20 mouse cellular contexts compared by ENCODE assay signal in the genomic region with DNA sequence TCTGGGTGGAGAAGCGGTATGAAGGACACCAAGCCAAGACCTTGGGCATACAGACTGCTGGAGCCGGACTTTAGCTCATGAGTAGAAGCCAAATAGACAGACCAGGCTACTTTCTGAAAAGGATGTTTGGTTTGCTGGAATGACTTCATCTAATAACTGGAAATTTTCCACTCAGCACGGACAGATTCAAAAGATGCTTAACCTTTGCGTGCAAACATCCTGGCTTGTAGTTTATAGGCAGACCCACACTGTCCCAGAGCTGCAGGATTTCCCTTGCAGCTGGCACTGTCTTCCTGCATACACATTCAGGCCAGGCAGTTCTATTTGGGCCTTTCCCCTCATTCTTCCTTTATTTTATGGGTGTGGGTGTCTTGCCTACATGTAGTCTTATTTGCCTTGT. TPM values are rescaled to one million over a fixed set of nuclear protein-coding genes. Genes with fewer than 3 reads are reported as not detected.
DNase-seq lines count a peak whose midpoint lies in the region; ATAC-seq and TF ChIP-seq lines count a peak whose summit lies in the region.
"Had no signal": no experiment of that assay in that cellular context is flagged by ENCODE, and none has a peak within 500 bp of the region (broad histone marks: within the 10 kb centered on the region; RNA-seq: fewer than 3 reads in every experiment).

No protein-coding gene starts in this region.

- intact Hi-C loops in gastrocnemius, adult 2 months (cut with DNase I) = no loop called here

- ATAC-seq in kidney, embryonic 14.5 days (ENCODE audit: low FRiP score, low TSS enrichment) = no peak
- ATAC-seq in lung, embryonic 16.5 days (ENCODE audit: low read depth) = peak; percentile 78
- ATAC-seq: forebrain, embryonic 15.5 days; intestine, postnatal 0 days had no signal

- H3K4me1 ChIP-seq in kidney, embryonic 14.5 days (ENCODE audit: control insufficient read depth, insufficient read depth, low read length) = no peaks in the 10 kb centered on the region
- no peaks in the 10 kb centered on the region for H3K4me1 ChIP-seq in lung, embryonic 16.5 days (replicated peaks; ENCODE audit: control insufficient read depth, insufficient read depth, low read length)
- H3K4me1 ChIP-seq: forebrain, embryonic 15.5 days; neural tube, embryonic 15.5 days had no signal

- no peaks in the 10 kb centered on the region for H3K36me3 ChIP-seq in kidney, embryonic 14.5 days (ENCODE audit: control insufficient read depth, insufficient read depth, low read length)
- H3K36me3 ChIP-seq in lung, embryonic 16.5 days (ENCODE audit: control insufficient read depth, insufficient read depth, low read length) = no peaks in the 10 kb centered on the region
- H3K36me3 ChIP-seq: forebrain, embryonic 15.5 days; neural tube, embryonic 15.5 days had no signal

- H3K9ac ChIP-seq in kidney, embryonic 14.5 days (ENCODE audit: low read depth, low read length) = no peak overlapping the region
- no peak overlapping the region for H3K9ac ChIP-seq in lung, embryonic 16.5 days (ENCODE audit: low read length)
- H3K9ac ChIP-seq: forebrain, embryonic 15.5 days; hindbrain, embryonic 14.5 days; neural tube, embryonic 15.5 days had no signal

- DNase-seq in gastrocnemius, adult 2 months = no peak
- no peak for DNase-seq in gastrocnemius, adult 18-20 months (ENCODE audit: low spot score)
- DNase-seq in kidney, postnatal 10 days = no peak
- peak; percentile 46 for DNase-seq in 416B (ENCODE audit: low read depth)
- no peak for DNase-seq in spleen, postnatal 36 days (ENCODE audit: low spot score in 2 of 2)
- DNase-seq in yolk sac, embryonic 10.5 days (ENCODE audit: low spot score) = no peak
- DNase-seq: B cell, adult 2 months; cerebellum, adult 2 months; heart, adult 2 months; layer of hippocampus, adult 9-11 months; liver; thymus, postnatal 25 days had no signal

- TF ChIP-seq CTCF in gastrocnemius, adult 2 months (IDR thresholded peaks at IDR 0.05) = no peak

- WGBS in kidney, embryonic 14.5 days = 80% methylated on average over 4 of the region's 4 CpGs
- 66% methylated on average over 4 of the region's 4 CpGs for WGBS in lung, embryonic 16.5 days

- H3K4me3 ChIP-seq in gastrocnemius, adult 2 months = no peak overlapping the region
- H3K4me3 ChIP-seq in kidney, embryonic 14.5 days (ENCODE audit: low read length) = no peak overlapping the region
- H3K4me3 ChIP-seq in lung, embryonic 16.5 days (ENCODE audit: low read length) = no peak overlapping the region
- H3K4me3 ChIP-seq: forebrain, embryonic 15.5 days; heart, adult 2 months; neural tube, embryonic 15.5 days had no signal

- H3K9me3 ChIP-seq in kidney, embryonic 14.5 days (ENCODE audit: control insufficient read depth, low read length) = no peaks in the 10 kb centered on the region
- no peaks in the 10 kb centered on the region for H3K9me3 ChIP-seq in lung, embryonic 16.5 days (ENCODE audit: control insufficient read depth, low read length)
- H3K9me3 ChIP-seq: forebrain, embryonic 15.5 days; neural tube, embryonic 15.5 days had no signal

- peak overlapping the region; percentile 43 for H3K27ac ChIP-seq in gastrocnemius, adult 2 months
- peak overlapping the region; percentile 51; the same call in 1 of the 2 replicates for H3K27ac ChIP-seq in kidney, embryonic 14.5 days (ENCODE audit: low read depth, low read length)
- H3K27ac ChIP-seq in lung, embryonic 16.5 days (ENCODE audit: low read length) = peak overlapping the region; percentile 83
- H3K27ac ChIP-seq: forebrain, embryonic 15.5 days; heart, adult 2 months; hindbrain, embryonic 14.5 days; neural tube, embryonic 15.5 days had no signal

- H3K27me3 ChIP-seq in kidney, embryonic 14.5 days (ENCODE audit: control insufficient read depth, insufficient read depth, low read length) = no peaks in the 10 kb centered on the region
- H3K27me3 ChIP-seq in lung, embryonic 16.5 days (ENCODE audit: control insufficient read depth, insufficient read depth, low read depth, low read length) = no peaks in the 10 kb centered on the region
- H3K27me3 ChIP-seq: forebrain, embryonic 15.5 days; neural tube, embryonic 15.5 days had no signal

- H3K4me2 ChIP-seq in kidney, embryonic 14.5 days (replicated peaks; ENCODE audit: low read depth, low read length) = no peak overlapping the region
- H3K4me2 ChIP-seq in lung, embryonic 16.5 days (ENCODE audit: low read depth, low read length) = no peak overlapping the region
- H3K4me2 ChIP-seq: forebrain, embryonic 15.5 days; hindbrain, embryonic 14.5 days; midbrain, embryonic 11.5 days; neural tube, embryonic 15.5 days had no signal

RNA-seq across cellular contexts. Expression of gene Cep19, which starts 27.4 kb away (rescaled TPM):
- 1 to 10 TPM; 8.3 to 8.4 TPM for total RNA-seq in gastrocnemius, adult 2 months (2021)
- total RNA-seq in gastrocnemius, adult 18-20 months (2021) = 10 to 100 TPM in 1 of 2 experiments, 1 to 10 TPM in 1; 9.3 to 10.9 TPM
- 39.7 and 43.8 TPM in 2 replicates for polyA plus RNA-seq in kidney, embryonic 14.5 days (2014; fragmentation: Nextera tagmentation; extraction: Ambion mirVana)
- 31.7 and 31.9 TPM in 2 replicates for polyA plus RNA-seq in lung, embryonic 16.5 days (2015; fragmentation: Nextera tagmentation; extraction: Ambion mirVana)

RNA-seq across cellular contexts. Expression of gene Pigx, which starts 27.5 kb away (rescaled TPM):
- total RNA-seq in gastrocnemius, adult 2 months (2021) = 10 to 100 TPM; 11.3 to 12.6 TPM
- total RNA-seq in gastrocnemius, adult 18-20 months (2021) = 10 to 100 TPM; 10.5 to 12.7 TPM
- 147 and 155 TPM in 2 replicates for polyA plus RNA-seq in kidney, embryonic 14.5 days (2014; fragmentation: Nextera tagmentation; extraction: Ambion mirVana)
- polyA plus RNA-seq in lung, embryonic 16.5 days (2015; fragmentation: Nextera tagmentation; extraction: Ambion mirVana) = 84.6 and 85.1 TPM in 2 replicates

RNA-seq across cellular contexts. Expression of gene Nrros, which starts 38.3 kb away (rescaled TPM):
- 1 to 10 TPM; 1.6 TPM for total RNA-seq in gastrocnemius, adult 2 months (2021)
- total RNA-seq in gastrocnemius, adult 18-20 months (2021) = 1 to 10 TPM; 1.3 to 2.1 TPM
- 14.4 and 18.7 TPM in 2 replicates for polyA plus RNA-seq in kidney, embryonic 14.5 days (2014; fragmentation: Nextera tagmentation; extraction: Ambion mirVana)
- polyA plus RNA-seq in lung, embryonic 16.5 days (2015; fragmentation: Nextera tagmentation; extraction: Ambion mirVana) = 45.8 and 51.1 TPM in 2 replicates

RNA-seq across cellular contexts. Expression of gene Pak2, which starts 47.9 kb away (rescaled TPM):
- 10 to 100 TPM; 13.3 to 15.8 TPM for total RNA-seq in gastrocnemius, adult 2 months (2021)
- total RNA-seq in gastrocnemius, adult 18-20 months (2021) = 10 to 100 TPM; 12.3 to 15.7 TPM
- polyA plus RNA-seq in kidney, embryonic 14.5 days (2014; fragmentation: Nextera tagmentation; extraction: Ambion mirVana) = 30.3 and 42.0 TPM in 2 replicates
- 33.1 and 36.5 TPM in 2 replicates for polyA plus RNA-seq in lung, embryonic 16.5 days (2015; fragmentation: Nextera tagmentation; extraction: Ambion mirVana)

RNA-seq across cellular contexts. Expression of gene Bex6, which starts 52.6 kb away (rescaled TPM):
- not detected for total RNA-seq in gastrocnemius, adult 2 months (2021)
- total RNA-seq in gastrocnemius, adult 18-20 months (2021) = not detected
- polyA plus RNA-seq in kidney, embryonic 14.5 days (2014; fragmentation: Nextera tagmentation; extraction: Ambion mirVana) = not detected in 2 replicates
- polyA plus RNA-seq in lung, embryonic 16.5 days (2015; fragmentation: Nextera tagmentation; extraction: Ambion mirVana) = 0.28 TPM in 1 of 2 replicates, not detected in the other
- total RNA-seq: heart, adult 2 months had no signal
- polyA plus RNA-seq: cerebellum, adult 2 months; forebrain, embryonic 15.5 days; heart, adult 2 months; hindbrain, embryonic 14.5 days; midbrain, embryonic 11.5 days; neural tube, embryonic 15.5 days; small intestine, adult 2 months had no signal
